Mouse (Mus musculus): Measurements from ENCODE around the gene Pacs2. TPM values are rescaled to one million over a fixed set of nuclear protein-coding genes. Genes with fewer than 3 reads are reported as not detected.

The Pacs2 gene
- polyA plus RNA-seq, 1 experiment from 2014 or later: 17.7 TPM

DNA sequence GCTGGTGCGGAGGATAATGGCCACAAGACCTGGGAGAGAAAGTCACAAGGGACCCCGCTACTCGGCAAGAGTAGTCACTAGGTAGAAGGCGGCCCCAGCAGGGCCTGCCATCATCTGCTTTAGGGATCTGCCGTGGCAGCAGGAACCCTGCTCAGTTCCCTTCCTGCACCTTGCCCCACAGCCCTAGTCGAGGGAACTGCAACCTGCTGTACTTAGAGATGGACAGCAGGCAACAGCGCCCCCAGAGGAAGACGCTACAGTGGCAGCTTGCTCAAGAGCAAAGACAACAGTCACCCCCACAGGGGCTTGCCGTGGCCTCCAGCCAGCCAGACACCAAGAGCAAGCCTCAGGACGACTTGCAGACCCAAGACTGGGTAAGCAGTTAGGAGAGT, 60.8 kb downstream of the Pacs2 start:
- Histone ChIP-seq H3K4me1 (peaks cover 26% of the 10 kb centered on the region), H3K9me3 (replicated peaks) (no peaks in the 10 kb centered on the region), H3K36me3 (peaks cover 25% of the 10 kb centered on the region), H3K27me3 (ENCODE audit: low read depth, poor library complexity, severe bottlenecking) (no peaks in the 10 kb centered on the region), H3K4me3 (peak overlapping the region; percentile 66), H3K27ac (replicated peaks) (peak overlapping the region; percentile 91)
- DNase-seq (ENCODE audit: low spot score): peak; percentile 88
- 7% methylated on average over 10 of the region's 10 CpGs for WGBS

DNA sequence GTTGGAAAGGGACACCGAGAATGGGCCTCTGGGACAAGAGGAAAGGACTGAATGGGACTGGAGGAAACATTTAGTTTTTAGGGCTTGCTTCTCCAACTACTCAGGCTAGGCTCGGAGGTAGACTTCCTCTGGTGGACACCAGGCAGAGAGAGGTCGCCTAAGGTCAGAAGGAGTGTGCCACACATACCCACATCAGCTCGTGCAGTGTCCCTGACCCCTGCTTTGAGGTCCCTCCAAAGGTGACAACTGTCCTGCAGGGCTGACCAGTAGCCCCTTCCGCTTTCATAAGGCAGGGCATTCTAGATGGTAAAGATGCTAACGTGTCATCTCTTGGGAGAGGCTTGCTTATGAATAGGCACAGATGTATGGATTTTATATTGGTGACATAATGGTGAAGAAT, 61.2 kb downstream of the Pacs2 start:
- peaks cover 20% of the 10 kb centered on the region for H3K36me3 ChIP-seq
- no peak for DNase-seq (ENCODE audit: low spot score)
- peak overlapping the region; percentile 66; the same call in 1 of the 2 replicates for H3K4me3 ChIP-seq
- peak overlapping the region; percentile 91 for H3K27ac ChIP-seq (replicated peaks)
- WGBS: 62% methylated on average over 6 of the region's 6 CpGs
- H3K9me3 ChIP-seq (replicated peaks): no peaks in the 10 kb centered on the region
- H3K4me1 ChIP-seq: peaks cover 26% of the 10 kb centered on the region
- no peaks in the 10 kb centered on the region for H3K27me3 ChIP-seq (ENCODE audit: low read depth, poor library complexity, severe bottlenecking)

GRCm38 (mm10) chr12:113087276-113087675, 73.0 kb downstream of the Pacs2 start:
- 87% methylated on average over 3 of the region's 3 CpGs for WGBS
- DNase-seq (ENCODE audit: low spot score): no peak
- Histone ChIP-seq H3K4me3 (no peak overlapping the region), H3K27ac (replicated peaks) (no peak overlapping the region), H3K36me3 (no peaks in the 10 kb centered on the region), H3K27me3 (ENCODE audit: low read depth, poor library complexity, severe bottlenecking) (no peaks in the 10 kb centered on the region), H3K9me3 (replicated peaks) (no peaks in the 10 kb centered on the region), H3K4me1 (peaks cover 3% of the 10 kb centered on the region; the same call in 1 of the 2 replicates)

DNA sequence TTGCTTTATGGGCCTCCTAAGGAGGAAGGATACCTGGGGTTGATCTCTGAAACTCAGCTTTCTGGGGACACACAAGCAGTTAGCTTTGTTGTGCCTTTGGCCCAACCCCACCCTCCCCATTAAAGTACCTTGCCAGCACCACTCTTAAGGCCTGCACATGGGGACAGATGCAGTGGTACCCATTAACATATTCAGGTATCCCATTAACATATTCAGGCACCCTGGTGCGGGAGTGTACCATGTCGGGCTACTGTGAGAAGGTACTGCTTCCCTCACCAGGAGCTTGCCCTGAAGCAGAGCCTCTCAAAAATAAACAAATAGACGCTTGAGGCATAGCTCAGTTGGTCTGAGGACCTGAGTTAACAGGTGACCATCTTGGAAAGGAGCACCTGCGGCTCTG, 73.7 kb downstream of the Pacs2 start:
- DNase-seq (ENCODE audit: low spot score): no peak
- H3K4me1 ChIP-seq: peaks cover 3% of the 10 kb centered on the region; the same call in 1 of the 2 replicates
- no peaks in the 10 kb centered on the region for H3K9me3 ChIP-seq (replicated peaks)
- H3K4me3 ChIP-seq: no peak overlapping the region
- H3K27ac ChIP-seq (replicated peaks): no peak overlapping the region
- no peaks in the 10 kb centered on the region for H3K36me3 ChIP-seq
- WGBS: 36% methylated on average over 4 of the region's 4 CpGs
- no peaks in the 10 kb centered on the region for H3K27me3 ChIP-seq (ENCODE audit: low read depth, poor library complexity, severe bottlenecking)

- Histone ChIP-seq H3K4me1 (peaks cover 3% of the 10 kb centered on the region; the same call in 1 of the 2 replicates), H3K27me3 (ENCODE audit: low read depth, poor library complexity, severe bottlenecking) (no peaks in the 10 kb centered on the region), H3K27ac (replicated peaks) (no peak overlapping the region), H3K4me3 (no peak overlapping the region), H3K9me3 (replicated peaks) (no peaks in the 10 kb centered on the region), H3K36me3 (no peaks in the 10 kb centered on the region)
- 92% methylated on average over 6 of the region's 6 CpGs for WGBS
- no peak for DNase-seq (ENCODE audit: low spot score)
Measured at GRCm38 (mm10) chr12:113089107-113089506, 74.8 kb downstream of the Pacs2 start.

DNA sequence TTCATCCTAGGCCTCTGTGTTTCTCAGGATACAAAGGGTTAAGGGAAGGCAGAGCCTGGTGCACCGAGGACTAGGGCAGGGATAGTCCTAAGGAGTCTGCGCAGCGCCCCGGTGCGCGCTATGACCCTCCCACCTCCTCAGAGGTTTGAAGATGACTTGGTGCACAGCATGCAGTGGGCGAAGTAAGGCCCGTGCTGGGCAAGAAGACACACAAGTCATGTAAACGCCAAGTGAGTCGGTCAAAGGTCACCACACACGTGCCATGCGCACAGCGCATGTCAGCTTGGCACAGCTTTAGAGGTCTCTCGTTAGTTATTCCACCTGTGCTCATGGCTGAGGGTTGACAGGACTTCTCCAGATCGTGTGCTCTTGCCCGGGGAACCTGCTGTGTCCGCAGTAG, 75.7 kb downstream of the Pacs2 start:
- Histone ChIP-seq H3K4me3 (no peak overlapping the region), H3K27me3 (ENCODE audit: low read depth, poor library complexity, severe bottlenecking) (no peaks in the 10 kb centered on the region), H3K36me3 (no peaks in the 10 kb centered on the region), H3K4me1 (peaks cover 3% of the 10 kb centered on the region; the same call in 1 of the 2 replicates), H3K27ac (replicated peaks) (no peak overlapping the region), H3K9me3 (replicated peaks) (no peaks in the 10 kb centered on the region)
- DNase-seq (ENCODE audit: low spot score): no peak
- 83% methylated on average over 17 of the region's 17 CpGs for WGBS

- DNase-seq (ENCODE audit: low spot score): no peak
- Histone ChIP-seq H3K4me3 (peak overlapping the region; percentile 93), H3K9me3 (replicated peaks) (no peaks in the 10 kb centered on the region), H3K36me3 (peaks cover 21% of the 10 kb centered on the region), H3K27me3 (ENCODE audit: low read depth, poor library complexity, severe bottlenecking) (no peaks in the 10 kb centered on the region), H3K27ac (replicated peaks) (peak overlapping the region; percentile 99), H3K4me1 (peaks cover 43% of the 10 kb centered on the region)
- 86% methylated on average over 5 of the region's 5 CpGs for WGBS
Measured at GRCm38 (mm10) chr12:113097040-113097439, 82.7 kb downstream of the Pacs2 start.

GRCm38 (mm10) chr12:113097749-113098281, 83.5 kb downstream of the Pacs2 start, which contains the start of gene Mta1:
Mta1 (plus strand) TSS chr12:113098278.
- 2% methylated on average over 33 of the region's 53 CpGs for WGBS
- Histone ChIP-seq H3K27ac (replicated peaks) (peak within 1 kb of the TSS; percentile 99), H3K4me3 (peak within 1 kb of the TSS; percentile 93), H3K27me3 (ENCODE audit: low read depth, poor library complexity, severe bottlenecking) (no peaks in the 10 kb centered on the region), H3K9me3 (replicated peaks) (no peaks in the 10 kb centered on the region), H3K36me3 (peaks cover 29% of the 10 kb centered on the region), H3K4me1 (peaks cover 49% of the 10 kb centered on the region)
- DNase-seq (ENCODE audit: low spot score): peak; percentile 68

DNA sequence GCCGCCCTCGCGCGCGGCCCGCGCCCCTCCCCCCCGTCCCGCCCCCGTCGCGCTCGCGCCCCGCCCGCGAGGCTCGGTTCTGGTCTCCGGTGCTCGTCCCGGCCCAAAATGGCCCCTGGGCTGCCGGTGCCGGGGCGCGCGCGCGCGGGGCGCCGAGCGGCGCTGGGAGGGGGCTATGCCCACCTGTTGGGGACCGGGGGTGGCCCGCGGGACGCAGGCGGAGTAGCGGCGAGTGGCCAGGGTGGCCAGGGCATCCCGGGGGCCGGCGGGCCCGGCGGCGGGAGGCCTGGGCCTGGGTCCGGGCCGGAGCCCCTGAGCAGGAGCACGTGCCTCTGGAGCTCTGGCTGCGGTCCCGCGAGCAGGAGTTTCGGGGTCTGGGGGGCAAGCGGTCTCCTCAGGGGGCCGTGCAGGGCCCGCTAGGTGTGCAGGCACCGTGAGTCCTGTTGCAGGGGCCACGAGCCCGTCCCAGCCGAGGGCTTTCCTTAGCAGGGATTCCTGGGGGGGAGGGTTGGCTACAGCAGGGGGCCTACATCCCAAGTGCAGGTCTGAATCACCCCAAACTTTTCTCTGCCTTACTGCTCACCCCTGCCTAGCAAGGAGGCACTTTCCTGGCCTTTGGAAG, 84.3 kb downstream of the Pacs2 start:
- WGBS: 1% methylated on average over 29 of the region's 60 CpGs
- Histone ChIP-seq H3K36me3 (peaks cover 37% of the 10 kb centered on the region), H3K4me1 (peaks cover 57% of the 10 kb centered on the region), H3K9me3 (replicated peaks) (no peaks in the 10 kb centered on the region), H3K27ac (replicated peaks) (peak overlapping the region; percentile 99), H3K27me3 (ENCODE audit: low read depth, poor library complexity, severe bottlenecking) (no peaks in the 10 kb centered on the region), H3K4me3 (peak overlapping the region; percentile 93)
- DNase-seq (ENCODE audit: low spot score): peak; percentile 56

DNA sequence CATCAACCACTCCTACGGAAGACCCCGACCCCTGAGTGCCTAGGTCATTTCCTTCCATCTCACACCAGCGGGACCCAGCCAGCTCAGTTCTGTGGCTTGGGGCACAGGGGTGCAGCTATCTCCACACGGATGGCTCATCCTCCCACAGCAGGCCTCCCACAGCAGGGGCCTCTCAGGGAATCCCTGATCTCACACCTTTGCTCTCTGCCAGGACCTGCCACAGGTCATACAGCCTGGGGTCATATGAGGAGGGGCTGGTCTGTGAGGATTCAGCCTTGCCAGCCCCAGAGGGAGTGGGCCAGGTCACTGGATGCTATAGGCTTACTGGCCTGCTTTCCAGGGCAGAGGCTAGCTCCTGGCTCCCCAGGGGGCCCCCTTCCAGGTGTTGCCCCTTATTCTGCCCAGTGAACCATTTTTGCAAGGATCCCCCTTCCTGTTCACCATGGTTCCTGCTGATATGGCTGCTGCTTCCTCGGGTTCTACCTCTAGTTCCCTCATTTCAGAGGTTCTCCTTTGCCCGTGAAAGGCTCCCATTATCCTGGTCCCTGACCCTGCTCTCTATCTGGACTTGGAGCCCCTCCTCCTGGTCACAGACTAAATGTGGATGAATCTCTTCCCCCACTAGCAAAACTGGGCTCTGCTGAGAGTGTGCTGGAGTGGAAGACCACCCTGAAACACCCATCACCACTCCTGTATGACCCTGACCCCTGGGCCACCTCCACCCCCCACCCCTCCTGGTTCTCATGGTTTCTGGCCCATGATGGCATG, 85.3 kb downstream of the Pacs2 start:
- Histone ChIP-seq H3K9me3 (replicated peaks) (no peaks in the 10 kb centered on the region), H3K36me3 (peaks cover 47% of the 10 kb centered on the region), H3K4me3 (peak overlapping the region; percentile 93), H3K4me1 (peaks cover 64% of the 10 kb centered on the region), H3K27me3 (ENCODE audit: low read depth, poor library complexity, severe bottlenecking) (no peaks in the 10 kb centered on the region), H3K27ac (replicated peaks) (peak overlapping the region; percentile 99)
- no peak for DNase-seq (ENCODE audit: low spot score)
- 46% methylated on average over 6 of the region's 6 CpGs for WGBS

DNA sequence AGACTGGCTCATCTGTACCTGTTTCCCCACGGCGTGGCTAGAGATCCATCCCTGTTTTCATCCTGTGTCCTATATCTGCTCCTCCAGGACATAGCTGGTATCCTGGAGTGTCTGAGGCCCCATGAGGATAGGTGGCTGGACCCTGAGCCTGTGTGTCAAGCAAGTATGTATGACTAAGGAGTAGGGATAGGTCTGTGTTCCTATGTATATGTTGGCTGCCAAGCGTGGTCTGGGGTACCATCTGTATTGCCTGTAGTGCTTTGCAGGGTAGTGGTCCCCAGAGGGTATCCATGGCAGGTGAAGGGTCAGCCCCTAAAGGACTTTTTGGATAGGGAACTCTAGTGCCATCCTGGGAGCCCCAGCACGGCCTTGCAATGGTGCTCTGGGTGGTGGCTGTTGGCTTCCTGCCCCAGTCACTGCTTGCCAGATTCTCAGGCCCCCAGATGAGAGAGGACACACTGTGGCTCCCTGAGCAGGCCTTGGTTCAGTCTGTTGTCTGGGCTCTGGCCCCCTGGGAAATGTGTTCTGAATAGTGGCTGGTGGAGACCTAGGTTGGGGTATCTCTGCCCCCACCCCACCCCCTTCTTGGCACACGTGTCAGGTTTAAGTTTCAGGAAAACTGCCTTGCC, 86.3 kb downstream of the Pacs2 start:
- H3K27ac ChIP-seq (replicated peaks): no peak overlapping the region
- peaks cover 56% of the 10 kb centered on the region for H3K36me3 ChIP-seq
- H3K27me3 ChIP-seq (ENCODE audit: low read depth, poor library complexity, severe bottlenecking): no peaks in the 10 kb centered on the region
- H3K4me3 ChIP-seq: peak overlapping the region; percentile 93
- 84% methylated on average over 5 of the region's 5 CpGs for WGBS
- 0 out of 2 replicates have a peak, but pooled peaks cover 3% of the 10 kb centered on the region for H3K9me3 ChIP-seq (replicated peaks)
- no peak for DNase-seq (ENCODE audit: low spot score)
- peaks cover 66% of the 10 kb centered on the region for H3K4me1 ChIP-seq

DNA sequence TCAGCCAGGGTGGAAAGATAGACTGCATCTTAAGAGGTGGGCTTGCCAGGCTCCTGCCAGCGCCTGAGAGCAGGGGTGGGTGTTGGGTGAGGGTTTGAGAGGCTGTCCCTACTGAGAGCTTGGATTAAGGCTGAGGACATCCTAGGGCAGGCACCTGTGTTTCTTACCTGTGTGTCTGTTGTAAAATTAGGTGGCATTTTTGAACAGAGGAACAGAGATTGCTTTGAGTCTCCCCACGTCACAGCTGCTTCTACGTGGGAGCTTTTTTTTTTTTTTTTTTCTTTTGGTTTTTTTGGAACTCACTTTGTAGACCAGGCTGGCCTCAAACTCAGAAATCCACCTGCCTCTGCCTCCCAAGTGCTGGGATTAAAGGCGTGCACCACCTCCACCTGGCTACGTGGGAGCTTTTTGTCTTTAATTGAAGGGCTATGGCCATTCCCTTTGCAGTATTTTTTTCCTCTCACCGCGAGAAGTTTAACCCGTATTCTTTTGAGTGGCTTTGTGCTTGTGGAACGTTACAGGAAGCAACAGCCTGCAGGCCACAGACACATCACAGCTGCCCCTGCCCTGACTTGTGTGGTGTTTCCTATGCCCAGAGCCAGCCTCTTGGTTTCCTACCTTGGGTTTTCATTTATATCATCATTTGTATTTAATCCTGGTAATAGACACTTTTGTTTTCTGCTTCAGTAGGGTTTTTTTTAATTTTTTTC, 87.1 kb downstream of the Pacs2 start:
- no peaks in the 10 kb centered on the region for H3K27me3 ChIP-seq (ENCODE audit: low read depth, poor library complexity, severe bottlenecking)
- WGBS: 89% methylated on average over 9 of the region's 9 CpGs
- H3K27ac ChIP-seq (replicated peaks): no peak overlapping the region
- peaks cover 64% of the 10 kb centered on the region for H3K36me3 ChIP-seq
- H3K4me3 ChIP-seq: peak overlapping the region; percentile 5; the same call in 1 of the 2 replicates
- 0 out of 2 replicates have a peak, but pooled peaks cover 8% of the 10 kb centered on the region for H3K9me3 ChIP-seq (replicated peaks)
- peaks cover 66% of the 10 kb centered on the region for H3K4me1 ChIP-seq
- DNase-seq (ENCODE audit: low spot score): no peak

Measured in midbrain, embryonic 10.5 days (tissue).